ENCODE assay signal across 8 mouse cellular contexts in the genomic region with DNA sequence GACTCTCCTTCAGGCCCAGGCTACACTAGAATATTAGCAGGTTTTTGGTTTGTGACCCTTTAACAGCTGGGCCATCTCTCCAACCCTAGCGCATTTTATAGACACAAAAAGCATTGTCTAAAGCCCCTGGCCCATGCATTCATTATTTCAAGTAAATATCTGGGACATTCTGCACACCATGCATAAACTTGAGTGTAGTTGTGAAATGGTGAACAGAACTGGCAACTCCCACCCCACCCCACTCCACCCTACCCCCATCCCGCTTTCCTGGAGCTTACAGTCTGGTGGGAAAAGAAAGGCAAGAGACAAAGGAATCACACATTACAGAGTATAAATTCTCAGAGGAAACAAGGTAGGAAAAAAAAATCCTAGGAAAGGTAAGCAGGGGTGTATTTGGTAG. TPM values are rescaled to one million over a fixed set of nuclear protein-coding genes. Genes with fewer than 3 reads are reported as not detected.
DNase-seq lines count a peak whose midpoint lies in the region; ATAC-seq and TF ChIP-seq lines count a peak whose summit lies in the region.

TSS of gene H2afy (minus strand) at position 162 of the 400 bp plus-strand sequence.

- H3K9me3 ChIP-seq in kidney, embryonic 14.5 days (ENCODE audit: control insufficient read depth, low read length) = no peaks in the 10 kb centered on the region
- H3K9me3 ChIP-seq in hindbrain, postnatal 0 days (ENCODE audit: low read length) = no peaks in the 10 kb centered on the region

- no peak for DNase-seq in kidney, adult 9 months
- DNase-seq in adrenal gland, postnatal 14 days = no peak
- DNase-seq in gastrocnemius, postnatal 10 days = no peak
- DNase-seq in hindbrain, postnatal 0 days (ENCODE audit: low spot score) = no peak
- no peak for DNase-seq in embryo, embryonic 10.5 days (ENCODE audit: low spot score)
- DNase-seq in urinary bladder, postnatal 4 days (ENCODE audit: low spot score in 2 of 2) = no peak

- no peaks in the 10 kb centered on the region for H3K27me3 ChIP-seq in kidney, embryonic 14.5 days (ENCODE audit: control insufficient read depth, insufficient read depth, low read length)
- H3K27me3 ChIP-seq in hindbrain, postnatal 0 days (ENCODE audit: insufficient read depth, low read length) = no peaks in the 10 kb centered on the region

- no peak for ATAC-seq in kidney, embryonic 14.5 days (ENCODE audit: low FRiP score, low TSS enrichment)
- ATAC-seq in hindbrain, postnatal 0 days = no peak
- ATAC-seq in megakaryocyte, adult 5-6 weeks (ENCODE audit: poor library complexity, severe bottlenecking) = no peak

- no peak for TF ChIP-seq CTCF in hindbrain, postnatal 0 days (IDR thresholded peaks at IDR 0.05; ENCODE audit: low read depth)

- 79% methylated on average over 2 of the region's 2 CpGs for WGBS in kidney, embryonic 14.5 days
- WGBS in hindbrain, postnatal 0 days = 77% methylated on average over 2 of the region's 2 CpGs

- peak within 1 kb of the TSS; percentile 68 for H3K4me2 ChIP-seq in kidney, embryonic 14.5 days (replicated peaks; ENCODE audit: low read depth, low read length)
- peak within 1 kb of the TSS; percentile 95 for H3K4me2 ChIP-seq in hindbrain, postnatal 0 days (ENCODE audit: low read depth, low read length)

- H3K36me3 ChIP-seq in kidney, embryonic 14.5 days (ENCODE audit: control insufficient read depth, insufficient read depth, low read length) = no peaks in the 10 kb centered on the region
- H3K36me3 ChIP-seq in hindbrain, postnatal 0 days (ENCODE audit: insufficient read depth, low read length) = no peaks in the 10 kb centered on the region

- peak within 1 kb of the TSS; percentile 94 for H3K9ac ChIP-seq in kidney, embryonic 14.5 days (ENCODE audit: low read depth, low read length)
- peak within 1 kb of the TSS; percentile 98 for H3K9ac ChIP-seq in hindbrain, postnatal 0 days (replicated peaks; ENCODE audit: low read length)

- H3K4me1 ChIP-seq in kidney, embryonic 14.5 days (ENCODE audit: control insufficient read depth, insufficient read depth, low read length) = peaks cover 26% of the 10 kb centered on the region
- peaks cover 13% of the 10 kb centered on the region for H3K4me1 ChIP-seq in hindbrain, postnatal 0 days (ENCODE audit: insufficient read depth, low read length)

- peak within 1 kb of the TSS; percentile 89 for H3K27ac ChIP-seq in kidney, embryonic 14.5 days (ENCODE audit: low read depth, low read length)
- peak within 1 kb of the TSS; percentile 88 for H3K27ac ChIP-seq in hindbrain, postnatal 0 days

- H3K4me3 ChIP-seq in kidney, embryonic 14.5 days (ENCODE audit: low read length) = peak within 1 kb of the TSS; percentile 91
- H3K4me3 ChIP-seq in hindbrain, postnatal 0 days (ENCODE audit: low read length) = peak within 1 kb of the TSS; percentile 91

RNA-seq across cellular contexts. Expression of gene H2afy, which starts in this region (rescaled TPM):
- polyA plus RNA-seq in kidney, embryonic 14.5 days (2014; fragmentation: Nextera tagmentation; extraction: Ambion mirVana) = 440 and 481 TPM in 2 replicates
- total RNA-seq in adrenal gland, postnatal 14 days (2021) = 126 and 140 TPM in 2 replicates
- 10 to 100 TPM; 68.3 to 81.6 TPM for total RNA-seq in gastrocnemius, postnatal 10 days (2021)
- 181 and 192 TPM in 2 replicates for total RNA-seq in hindbrain, postnatal 0 days (2014; rRNA removed)
- polyA plus RNA-seq in hindbrain, postnatal 0 days (2015; fragmentation: Nextera tagmentation; extraction: Ambion mirVana) = 175 and 193 TPM in 2 replicates
- 304 and 326 TPM in 2 replicates for total RNA-seq in megakaryocyte, adult 5-6 weeks (2015)
- 669 and 674 TPM in 2 replicates for total RNA-seq in megakaryocyte, adult 5-6 weeks (2017)
